Mouse (Mus musculus) ES-E14 (cell line): Measurements from ENCODE around the gene Cdk17.

Source experiments
- CHD2 ChIP-seq: IDR thresholded peaks from 2 replicates; pipeline ENCODE4 v1.6.1; 2014; ENCODE audit warnings: mild to moderate bottlenecking, low read depth, low read length, inconsistent platforms
- HCFC1 ChIP-seq: IDR thresholded peaks from 2 replicates; pipeline ENCODE4 v1.6.1; 2012; ENCODE audit warnings: low read length, inconsistent platforms, borderline replicate concordance; ENCODE audit not compliant: insufficient read depth
- MAFK ChIP-seq: IDR thresholded peaks from 2 replicates; pipeline ENCODE4 v1.6.1; 2014; ENCODE audit warnings: mild to moderate bottlenecking, low read depth, low read length, inconsistent platforms; ENCODE audit not compliant: insufficient read depth
- ZC3H11A ChIP-seq: IDR thresholded peaks from 2 replicates; pipeline ENCODE4 v1.6.1; 2012; ENCODE audit warnings: low read depth, mild to moderate bottlenecking, inconsistent platforms, low read length, borderline replicate concordance
- ZNF384 ChIP-seq: IDR thresholded peaks from 2 replicates; pipeline ENCODE4 v1.6.1; 2012; ENCODE audit warnings: low read depth, low read length, inconsistent platforms

DNA sequence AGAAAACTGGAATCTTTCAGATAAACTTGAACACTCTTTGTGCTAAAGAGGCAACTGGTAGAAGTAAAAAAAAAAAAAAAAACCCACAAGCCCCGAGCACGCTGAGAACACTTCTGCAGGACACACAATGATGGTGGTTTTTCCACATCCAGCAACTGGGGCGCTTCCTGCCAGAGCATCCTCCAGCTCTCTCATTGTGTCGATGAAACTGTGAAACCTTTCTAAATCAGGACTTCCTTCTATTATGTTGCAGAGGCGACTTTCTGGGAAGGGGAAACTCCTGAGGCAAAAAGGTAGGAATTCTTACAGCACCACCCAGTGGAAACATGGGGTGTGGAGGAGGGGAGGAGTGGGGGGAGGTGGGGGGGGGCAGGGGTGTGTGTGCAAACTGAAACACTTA lies 137.1 kb downstream of the Cdk17 start:
- no peak for TF ChIP-seq MAFK
- no peak for TF ChIP-seq ZC3H11A
- no peak for TF ChIP-seq HCFC1
- TF ChIP-seq ZNF384, result no peak
- no peak for TF ChIP-seq CHD2
